Mouse (Mus musculus) midbrain, embryonic 12.5 days (tissue): ENCODE results near the gene Sppl3. TPM values are rescaled to one million over a fixed set of nuclear protein-coding genes. Genes with fewer than 3 reads are reported as not detected.

ENCODE experiments used
- ATAC-seq: fragments of 200-750 bp; cut with Nextera tagmentation; 2 replicates; pipeline ENCODE4 v1.8.0; 2017; ENCODE audit warnings: low read depth, moderate TSS enrichment, moderate library complexity; ENCODE audit not compliant: low FRiP score
- H3K27ac ChIP-seq: fragments of 300-500 bp; sonication (generic); replicated peaks from 2 replicates; pipeline ENCODE4 v1.5.1; 2016; ENCODE audit warnings: mild to moderate bottlenecking
- H3K27me3 ChIP-seq: fragments of 300-500 bp; sonication (generic); 2 replicates; pipeline ENCODE4 v1.6.1; 2016; ENCODE audit warnings: mild to moderate bottlenecking
- H3K36me3 ChIP-seq: fragments of 300-500 bp; sonication (generic); 2 replicates; pipeline ENCODE4 v1.6.1; 2016
- H3K4me1 ChIP-seq: fragments of 300-500 bp; sonication (generic); 2 replicates; pipeline ENCODE4 v1.6.1; 2016
- H3K4me2 ChIP-seq: fragments of 300-500 bp; sonication (generic); replicated peaks from 2 replicates; pipeline ENCODE4 v1.6.1; 2016; ENCODE audit warnings: mild to moderate bottlenecking, moderate library complexity
- H3K4me3 ChIP-seq: fragments of 300-500 bp; sonication (generic); 2 replicates; pipeline ENCODE4 v1.5.1; 2016; ENCODE audit warnings: mild to moderate bottlenecking
- H3K9ac ChIP-seq: fragments of 300-500 bp; sonication (generic); replicated peaks from 2 replicates; pipeline ENCODE4 v1.6.1; 2016; ENCODE audit warnings: mild to moderate bottlenecking, moderate library complexity
- H3K9me3 ChIP-seq: fragments of 300-500 bp; sonication (generic); 2 replicates; pipeline ENCODE4 v1.6.1; 2016; ENCODE audit warnings: mild to moderate bottlenecking
- WGBS: fragments of 180-500 bp; shearing (Covaris S2); methylation state at CpG from one replicate; pipeline ENCODE4 v1.1.7; 2016; 5-methylcytosine and 5-hydroxymethylcytosine counted together
- polyA plus RNA-seq: library from polyadenylated mRNA; unstranded; fragments of >200 nt; fragmentation: Nextera tagmentation; extraction: Ambion mirVana; gene quantifications from 2 replicates; pipeline ENCODE4 v1.2.1, GENCODE M21; 2016

The Sppl3 gene
- polyA plus RNA-seq, 1 experiment from 2014 or later = 16.6 TPM

- Histone ChIP-seq H3K9ac (no peak overlapping the region), H3K9me3 (no peaks in the 10 kb centered on the region), H3K4me3 (no peak overlapping the region), H3K4me1 (peaks cover 10% of the 10 kb centered on the region), H3K36me3 (no peaks in the 10 kb centered on the region), H3K4me2 (no peak overlapping the region), H3K27me3 (no peaks in the 10 kb centered on the region), H3K27ac (no peak overlapping the region)
- WGBS = 87% methylated on average over 4 of the region's 4 CpGs
- no peak for ATAC-seq
Observed at GRCm38 (mm10) chr5:115018813-115019212, 7.9 kb downstream of the Sppl3 start.

GRCm38 (mm10) chr5:115022021-115022420, 11.1 kb downstream of the Sppl3 start:
- no peak overlapping the region for H3K4me3 ChIP-seq
- WGBS = 97% methylated on average over 7 of the region's 7 CpGs
- no peak overlapping the region for H3K9ac ChIP-seq
- no peak overlapping the region for H3K27ac ChIP-seq
- no peak for ATAC-seq
- H3K4me2 ChIP-seq = no peak overlapping the region
- H3K36me3 ChIP-seq = no peaks in the 10 kb centered on the region
- peaks cover 5% of the 10 kb centered on the region for H3K4me1 ChIP-seq
- H3K27me3 ChIP-seq = no peaks in the 10 kb centered on the region
- no peaks in the 10 kb centered on the region for H3K9me3 ChIP-seq

GRCm38 (mm10) chr5:115026170-115026569, 15.2 kb downstream of the Sppl3 start:
- ATAC-seq = no peak
- WGBS = 90% methylated on average over 4 of the region's 4 CpGs

GRCm38 (mm10) chr5:115027109-115027508, 16.2 kb downstream of the Sppl3 start:
- H3K36me3 ChIP-seq = no peaks in the 10 kb centered on the region
- 90% methylated on average over 3 of the region's 3 CpGs for WGBS
- peaks cover 5% of the 10 kb centered on the region for H3K4me1 ChIP-seq
- H3K9ac ChIP-seq = no peak overlapping the region
- no peaks in the 10 kb centered on the region for H3K9me3 ChIP-seq
- no peak overlapping the region for H3K27ac ChIP-seq
- no peak overlapping the region for H3K4me3 ChIP-seq
- H3K4me2 ChIP-seq = no peak overlapping the region
- no peaks in the 10 kb centered on the region for H3K27me3 ChIP-seq
- ATAC-seq = no peak

More at GRCm38 (mm10) chr5:115026170-115026569, 15.2 kb downstream of the Sppl3 start:
- Histone ChIP-seq H3K4me1 (peaks cover 5% of the 10 kb centered on the region), H3K36me3 (no peaks in the 10 kb centered on the region), H3K9ac (no peak overlapping the region), H3K4me3 (no peak overlapping the region), H3K9me3 (no peaks in the 10 kb centered on the region), H3K27me3 (no peaks in the 10 kb centered on the region), H3K27ac (no peak overlapping the region), H3K4me2 (no peak overlapping the region)

- Histone ChIP-seq H3K9me3 (no peaks in the 10 kb centered on the region), H3K36me3 (no peaks in the 10 kb centered on the region), H3K4me2 (no peak overlapping the region), H3K27me3 (no peaks in the 10 kb centered on the region), H3K27ac (no peak overlapping the region), H3K9ac (no peak overlapping the region), H3K4me1 (peaks cover 5% of the 10 kb centered on the region), H3K4me3 (no peak overlapping the region)
- WGBS = 93% methylated on average over 4 of the region's 4 CpGs
- no peak for ATAC-seq
Observed at GRCm38 (mm10) chr5:115028920-115029319, 18.0 kb downstream of the Sppl3 start.

GRCm38 (mm10) chr5:115029509-115029908, 18.6 kb downstream of the Sppl3 start:
- no peaks in the 10 kb centered on the region for H3K27me3 ChIP-seq
- H3K4me1 ChIP-seq = peaks cover 4% of the 10 kb centered on the region
- 97% methylated on average over 3 of the region's 3 CpGs for WGBS
- H3K9ac ChIP-seq = no peak overlapping the region
- H3K4me2 ChIP-seq = no peak overlapping the region
- no peak overlapping the region for H3K27ac ChIP-seq
- no peaks in the 10 kb centered on the region for H3K9me3 ChIP-seq
- no peak for ATAC-seq
- H3K4me3 ChIP-seq = no peak overlapping the region
- H3K36me3 ChIP-seq = no peaks in the 10 kb centered on the region

- no peak overlapping the region for H3K27ac ChIP-seq
- no peaks in the 10 kb centered on the region for H3K27me3 ChIP-seq
- no peaks in the 10 kb centered on the region for H3K4me1 ChIP-seq
- no peak overlapping the region for H3K9ac ChIP-seq
- H3K9me3 ChIP-seq = no peaks in the 10 kb centered on the region
- H3K4me3 ChIP-seq = no peak overlapping the region
- 85% methylated on average over 5 of the region's 5 CpGs for WGBS
- H3K4me2 ChIP-seq = no peak overlapping the region
- no peak for ATAC-seq
- no peaks in the 10 kb centered on the region for H3K36me3 ChIP-seq
Observed at GRCm38 (mm10) chr5:115031576-115031975, 20.6 kb downstream of the Sppl3 start.

- Histone ChIP-seq H3K4me2 (no peak overlapping the region), H3K4me1 (no peaks in the 10 kb centered on the region), H3K27me3 (no peaks in the 10 kb centered on the region), H3K4me3 (no peak overlapping the region), H3K9ac (no peak overlapping the region), H3K27ac (no peak overlapping the region), H3K36me3 (no peaks in the 10 kb centered on the region), H3K9me3 (no peaks in the 10 kb centered on the region)
- WGBS = 96% methylated on average over 2 of the region's 2 CpGs
- no peak for ATAC-seq
Observed at GRCm38 (mm10) chr5:115032620-115033019, 21.7 kb downstream of the Sppl3 start.

- H3K9ac ChIP-seq = no peak overlapping the region
- H3K36me3 ChIP-seq = no peaks in the 10 kb centered on the region
- H3K27me3 ChIP-seq = no peaks in the 10 kb centered on the region
- WGBS = 88% methylated on average over 1 of the region's 1 CpGs
- ATAC-seq = no peak
- H3K4me2 ChIP-seq = no peak overlapping the region
- H3K27ac ChIP-seq = no peak overlapping the region
- H3K9me3 ChIP-seq = no peaks in the 10 kb centered on the region
- no peak overlapping the region for H3K4me3 ChIP-seq
- no peaks in the 10 kb centered on the region for H3K4me1 ChIP-seq
Observed at GRCm38 (mm10) chr5:115035217-115035616, 24.3 kb downstream of the Sppl3 start.

- no peaks in the 10 kb centered on the region for H3K9me3 ChIP-seq
- no peak overlapping the region for H3K4me3 ChIP-seq
- 89% methylated on average over 2 of the region's 2 CpGs for WGBS
- H3K9ac ChIP-seq = no peak overlapping the region
- H3K27me3 ChIP-seq = no peaks in the 10 kb centered on the region
- no peak for ATAC-seq
- H3K4me1 ChIP-seq = no peaks in the 10 kb centered on the region
- no peaks in the 10 kb centered on the region for H3K36me3 ChIP-seq
- no peak overlapping the region for H3K27ac ChIP-seq
- H3K4me2 ChIP-seq = no peak overlapping the region
Observed at GRCm38 (mm10) chr5:115037099-115037498, 26.2 kb downstream of the Sppl3 start.

- 95% methylated on average over 4 of the region's 4 CpGs for WGBS
- ATAC-seq = no peak
- Histone ChIP-seq H3K4me2 (no peak overlapping the region), H3K36me3 (peaks cover 4% of the 10 kb centered on the region; the same call in 1 of the 2 replicates), H3K9ac (no peak overlapping the region), H3K27ac (no peak overlapping the region), H3K9me3 (no peaks in the 10 kb centered on the region), H3K4me1 (0 out of 2 replicates have a peak, but pooled peaks cover 3% of the 10 kb centered on the region), H3K4me3 (no peak overlapping the region), H3K27me3 (no peaks in the 10 kb centered on the region)
Observed at GRCm38 (mm10) chr5:115040756-115041155, 29.8 kb downstream of the Sppl3 start.

- H3K9me3 ChIP-seq = no peaks in the 10 kb centered on the region
- WGBS = 88% methylated on average over 4 of the region's 4 CpGs
- H3K9ac ChIP-seq = no peak overlapping the region
- H3K4me3 ChIP-seq = no peak overlapping the region
- ATAC-seq = no peak
- peaks cover 4% of the 10 kb centered on the region; the same call in 1 of the 2 replicates for H3K36me3 ChIP-seq
- no peak overlapping the region for H3K27ac ChIP-seq
- H3K4me1 ChIP-seq = 0 out of 2 replicates have a peak, but pooled peaks cover 3% of the 10 kb centered on the region
- no peak overlapping the region for H3K4me2 ChIP-seq
- no peaks in the 10 kb centered on the region for H3K27me3 ChIP-seq
Observed at GRCm38 (mm10) chr5:115043626-115044025, 32.7 kb downstream of the Sppl3 start.

- Histone ChIP-seq H3K27me3 (no peaks in the 10 kb centered on the region), H3K36me3 (peaks cover 4% of the 10 kb centered on the region; the same call in 1 of the 2 replicates), H3K9me3 (no peaks in the 10 kb centered on the region), H3K4me2 (no peak overlapping the region), H3K4me3 (no peak overlapping the region), H3K9ac (no peak overlapping the region), H3K27ac (no peak overlapping the region), H3K4me1 (0 out of 2 replicates have a peak, but pooled peaks cover 3% of the 10 kb centered on the region)
- 87% methylated on average over 2 of the region's 2 CpGs for WGBS
- ATAC-seq = no peak
Observed at GRCm38 (mm10) chr5:115045146-115045677, 34.3 kb downstream of the Sppl3 start.
